Mouse (Mus musculus): ENCODE measurements around the gene Vmn1r65. TPM values are rescaled to one million over a fixed set of nuclear protein-coding genes. Genes with fewer than 3 reads are reported as not detected.
"Not testable (repeated sequence)": the region's sequence is repeated elsewhere in the genome, so short reads cannot be mapped to it uniquely, and the experiment has no call there.

The Vmn1r65 gene
- not detected in 2 replicates for polyA plus RNA-seq (2012; rRNA removed)

- no peak for DNase-seq (ENCODE audit: extremely low spot score in 1 of 2, low spot score in 1 of 2)
These were observed at the start of gene Vmn1r65 for GRCm38 (mm10) chr7:6010910-6011309. Vmn1r65 (minus strand) TSS chr7:6011010.

GRCm38 (mm10) chr7:6044861-6045260 lies 34.1 kb upstream of the Vmn1r65 start, which contains the start of gene Nlrp4c:
Nlrp4c (plus strand) TSS chr7:6045161.
- DNase-seq (ENCODE audit: extremely low spot score in 1 of 2, low spot score in 1 of 2), result no peak

- DNase-seq (ENCODE audit: extremely low spot score in 1 of 2, low spot score in 1 of 2), result not testable (repeated sequence)
These were observed 28.4 kb downstream of the Vmn1r65 start for GRCm38 (mm10) chr7:5982426-5982825.

GRCm38 (mm10) chr7:5972546-5972945 lies 38.3 kb downstream of the Vmn1r65 start:
- DNase-seq (ENCODE audit: extremely low spot score in 1 of 2, low spot score in 1 of 2), result not testable (repeated sequence)

Other genes starting within 250 kb of the Vmn1r65 start
- gene Vmn1r63, start 205.6 kb downstream of the Vmn1r65 start, polyA plus RNA-seq (2012; rRNA removed), result not detected in 2 replicates
- not detected in 2 replicates for gene Vmn1r64, start 126.5 kb downstream of the Vmn1r65 start, polyA plus RNA-seq (2012; rRNA removed)
- gene Nlrp4c, start 34.2 kb upstream of the Vmn1r65 start, polyA plus RNA-seq (2012; rRNA removed), result not detected in 2 replicates
- gene Zfp787, start 145.0 kb upstream of the Vmn1r65 start, polyA plus RNA-seq (2012; rRNA removed), result 33.4 and 33.9 TPM in 2 replicates
- gene Zfp444, start 161.2 kb upstream of the Vmn1r65 start, polyA plus RNA-seq (2012; rRNA removed), result 49.2 and 50.3 TPM in 2 replicates
- gene Galp, start 186.1 kb upstream of the Vmn1r65 start, polyA plus RNA-seq (2012; rRNA removed), result not detected in 2 replicates
- not detected in 2 replicates for gene Zscan5b, start 211.3 kb upstream of the Vmn1r65 start, polyA plus RNA-seq (2012; rRNA removed)
- not detected in 2 replicates for gene Epp13, start 241.7 kb upstream of the Vmn1r65 start, polyA plus RNA-seq (2012; rRNA removed)